Mouse (Mus musculus): ENCODE measurements around the gene Slc12a1. TPM values are rescaled to one million over a fixed set of nuclear protein-coding genes. Genes with fewer than 3 reads are reported as not detected.
"Not testable (repeated sequence)": the region's sequence is repeated elsewhere in the genome, so short reads cannot be mapped to it uniquely, and the experiment has no call there.

Slc12a1 gene
- not detected in 2 replicates for polyA plus RNA-seq (2015; fragmentation: Nextera tagmentation; extraction: Ambion mirVana)

- ATAC-seq (ENCODE audit: extremely low read depth, insufficient number of reproducible peaks, low FRiP score, low TSS enrichment), result no peak
- Histone ChIP-seq H3K27ac (replicated peaks) (no peak within 1 kb of the TSS), H3K36me3 (no peaks in the 10 kb centered on the region), H3K4me3 (no peak within 1 kb of the TSS), H3K4me2 (no peak within 1 kb of the TSS), H3K4me1 (no peaks in the 10 kb centered on the region), H3K9me3 (no peaks in the 10 kb centered on the region), H3K9ac (no peak within 1 kb of the TSS), H3K27me3 (replicated peaks) (no peaks in the 10 kb centered on the region)
- WGBS, result 78% methylated on average over 6 of the region's 6 CpGs
These were observed at the start of gene Slc12a1 for GRCm38 (mm10) chr2:125152388-125152787. Gene Slc12a1 (plus strand): TSS chr2:125152505.

- H3K27me3 ChIP-seq (replicated peaks); H3K4me2 ChIP-seq; ATAC-seq (ENCODE audit: extremely low read depth, insufficient number of reproducible peaks, low FRiP score, low TSS enrichment); H3K4me1 ChIP-seq; H3K9me3 ChIP-seq; H3K27ac ChIP-seq (replicated peaks); H3K9ac ChIP-seq; H3K4me3 ChIP-seq: not testable (repeated sequence)
- WGBS, result 97% methylated on average over 13 of the region's 13 CpGs
- peaks cover 78% of the 10 kb centered on the region for H3K36me3 ChIP-seq
These were observed 47.8 kb upstream of the Slc12a1 start for GRCm38 (mm10) chr2:125104491-125104890.

GRCm38 (mm10) chr2:125106536-125106935 is 45.8 kb upstream of the Slc12a1 start:
- H3K9me3 ChIP-seq; H3K9ac ChIP-seq; H3K27me3 ChIP-seq (replicated peaks); H3K4me2 ChIP-seq; ATAC-seq (ENCODE audit: extremely low read depth, insufficient number of reproducible peaks, low FRiP score, low TSS enrichment); H3K27ac ChIP-seq (replicated peaks); H3K4me1 ChIP-seq; H3K4me3 ChIP-seq: not testable (repeated sequence)
- peaks cover 73% of the 10 kb centered on the region for H3K36me3 ChIP-seq
- WGBS, result 93% methylated on average over 4 of the region's 4 CpGs

GRCm38 (mm10) chr2:125119381-125120110 is 32.8 kb upstream of the Slc12a1 start:
- Histone ChIP-seq H3K27ac (replicated peaks) (peak overlapping the region; percentile 15; the same call in 1 of the 2 replicates), H3K36me3 (peaks cover 18% of the 10 kb centered on the region), H3K9ac (no peak overlapping the region), H3K27me3 (replicated peaks) (no peaks in the 10 kb centered on the region), H3K4me1 (peaks cover 38% of the 10 kb centered on the region), H3K9me3 (no peaks in the 10 kb centered on the region), H3K4me2 (no peak overlapping the region), H3K4me3 (no peak overlapping the region)
- ATAC-seq (ENCODE audit: extremely low read depth, insufficient number of reproducible peaks, low FRiP score, low TSS enrichment), result no peak
- 54% methylated on average over 6 of the region's 6 CpGs for WGBS

GRCm38 (mm10) chr2:125122288-125122623 is 30.0 kb upstream of the Slc12a1 start:
- ATAC-seq (ENCODE audit: extremely low read depth, insufficient number of reproducible peaks, low FRiP score, low TSS enrichment), result no peak
- H3K27me3 ChIP-seq (replicated peaks), result no peaks in the 10 kb centered on the region
- H3K4me3 ChIP-seq, result peak overlapping the region; percentile 86
- peak overlapping the region; percentile 79 for H3K4me2 ChIP-seq
- peak overlapping the region; percentile 87 for H3K27ac ChIP-seq (replicated peaks)
- WGBS, result 11% methylated on average over 4 of the region's 4 CpGs
- no peaks in the 10 kb centered on the region for H3K9me3 ChIP-seq
- H3K9ac ChIP-seq, result peak overlapping the region; percentile 99
- no peaks in the 10 kb centered on the region for H3K36me3 ChIP-seq
- H3K4me1 ChIP-seq, result peaks cover 38% of the 10 kb centered on the region

- Histone ChIP-seq H3K4me3 (peak overlapping the region; percentile 86), H3K27ac (replicated peaks) (peak overlapping the region; percentile 87), H3K36me3 (no peaks in the 10 kb centered on the region), H3K9me3 (no peaks in the 10 kb centered on the region), H3K4me2 (peak overlapping the region; percentile 79), H3K9ac (peak overlapping the region; percentile 99), H3K4me1 (peaks cover 38% of the 10 kb centered on the region), H3K27me3 (replicated peaks) (no peaks in the 10 kb centered on the region)
- ATAC-seq (ENCODE audit: extremely low read depth, insufficient number of reproducible peaks, low FRiP score, low TSS enrichment), result peak; percentile 72
- WGBS, result under 1% methylated on average over 42 of the region's 59 CpGs
These were observed 29.5 kb upstream of the Slc12a1 start for GRCm38 (mm10) chr2:125122624-125123476.

- peak; percentile 77 for ATAC-seq (ENCODE audit: extremely low read depth, insufficient number of reproducible peaks, low FRiP score, low TSS enrichment)
- H3K36me3 ChIP-seq, result no peaks in the 10 kb centered on the region
- H3K9me3 ChIP-seq, result no peaks in the 10 kb centered on the region
- peak within 1 kb of the TSS; percentile 87 for H3K27ac ChIP-seq (replicated peaks)
- H3K9ac ChIP-seq, result peak within 1 kb of the TSS; percentile 99
- H3K4me2 ChIP-seq, result peak within 1 kb of the TSS; percentile 79
- peak within 1 kb of the TSS; percentile 86 for H3K4me3 ChIP-seq
- no peaks in the 10 kb centered on the region for H3K27me3 ChIP-seq (replicated peaks)
- peaks cover 35% of the 10 kb centered on the region for H3K4me1 ChIP-seq
- WGBS, result 2% methylated on average over 34 of the region's 48 CpGs
These were observed 28.8 kb upstream of the Slc12a1 start, which contains the start of gene Myef2 for GRCm38 (mm10) chr2:125123477-125123852. Gene Myef2 (minus strand): TSS chr2:125123661.

- no peak overlapping the region for H3K4me2 ChIP-seq
- H3K27ac ChIP-seq (replicated peaks), result no peak overlapping the region
- H3K4me3 ChIP-seq, result no peak overlapping the region
- WGBS, result 31% methylated on average over 4 of the region's 4 CpGs
- no peaks in the 10 kb centered on the region for H3K9me3 ChIP-seq
- peaks cover 16% of the 10 kb centered on the region for H3K4me1 ChIP-seq
- no peak overlapping the region for H3K9ac ChIP-seq
- H3K27me3 ChIP-seq (replicated peaks), result no peaks in the 10 kb centered on the region
- ATAC-seq (ENCODE audit: extremely low read depth, insufficient number of reproducible peaks, low FRiP score, low TSS enrichment), result no peak
- no peaks in the 10 kb centered on the region for H3K36me3 ChIP-seq
These were observed 26.5 kb upstream of the Slc12a1 start for GRCm38 (mm10) chr2:125125824-125126223.

GRCm38 (mm10) chr2:125126792-125127191 is 25.5 kb upstream of the Slc12a1 start:
- no peak overlapping the region for H3K27ac ChIP-seq (replicated peaks)
- no peaks in the 10 kb centered on the region for H3K9me3 ChIP-seq
- H3K4me3 ChIP-seq, result no peak overlapping the region
- H3K4me2 ChIP-seq, result no peak overlapping the region
- H3K27me3 ChIP-seq (replicated peaks), result no peaks in the 10 kb centered on the region
- no peak for ATAC-seq (ENCODE audit: extremely low read depth, insufficient number of reproducible peaks, low FRiP score, low TSS enrichment)
- 30% methylated on average over 3 of the region's 3 CpGs for WGBS
- H3K36me3 ChIP-seq, result no peaks in the 10 kb centered on the region
- H3K4me1 ChIP-seq, result peaks cover 7% of the 10 kb centered on the region
- H3K9ac ChIP-seq, result no peak overlapping the region

GRCm38 (mm10) chr2:125134113-125134512 is 18.2 kb upstream of the Slc12a1 start:
- Histone ChIP-seq H3K4me3 (no peak overlapping the region), H3K4me2 (no peak overlapping the region), H3K27ac (replicated peaks) (no peak overlapping the region), H3K9ac (no peak overlapping the region), H3K9me3 (no peaks in the 10 kb centered on the region), H3K36me3 (no peaks in the 10 kb centered on the region), H3K4me1 (peaks cover 9% of the 10 kb centered on the region), H3K27me3 (replicated peaks) (peaks cover 5% of the 10 kb centered on the region; the same call in 1 of the 2 replicates)
- ATAC-seq (ENCODE audit: extremely low read depth, insufficient number of reproducible peaks, low FRiP score, low TSS enrichment), result no peak
- WGBS, result 30% methylated on average over 4 of the region's 4 CpGs

- no peak for ATAC-seq (ENCODE audit: extremely low read depth, insufficient number of reproducible peaks, low FRiP score, low TSS enrichment)
- Histone ChIP-seq H3K9me3 (no peaks in the 10 kb centered on the region), H3K36me3 (no peaks in the 10 kb centered on the region), H3K4me3 (peak within 1 kb of the TSS; percentile 42), H3K27me3 (replicated peaks) (peaks cover 5% of the 10 kb centered on the region; the same call in 1 of the 2 replicates), H3K9ac (peak within 1 kb of the TSS; percentile 24; the same call in 1 of the 2 replicates), H3K4me1 (peaks cover 9% of the 10 kb centered on the region), H3K4me2 (peak within 1 kb of the TSS; percentile 75), H3K27ac (replicated peaks) (no peak within 1 kb of the TSS)
- 2% methylated on average over 39 of the region's 39 CpGs for WGBS
These were observed 16.1 kb upstream of the Slc12a1 start, which contains the start of gene Ctxn2 for GRCm38 (mm10) chr2:125135903-125136811. Gene Ctxn2 (plus strand): TSS chr2:125136692.

Data from heart, embryonic 13.5 days (tissue).